Mouse (Mus musculus) heart, embryonic 11.5 days (tissue): ENCODE measurements around the gene Ccdc171. TPM values are rescaled to one million over a fixed set of nuclear protein-coding genes. Genes with fewer than 3 reads are reported as not detected.

Source experiments
- ATAC-seq: fragments of 200-750 bp; cut with Nextera tagmentation; replicated peaks from 2 replicates; pipeline ENCODE4 v1.8.0; 2017; ENCODE audit warnings: moderate library complexity; ENCODE audit not compliant: insufficient number of reproducible peaks, low FRiP score, low TSS enrichment
- H3K27ac ChIP-seq: fragments of 300-500 bp; sonication (generic); 2 replicates; pipeline ENCODE4 v1.5.1; 2014; ENCODE audit warnings: mild to moderate bottlenecking, low read depth, low read length
- H3K27me3 ChIP-seq: fragments of 300-500 bp; sonication (generic); 2 replicates; pipeline ENCODE4 v1.6.1; 2014; ENCODE audit warnings: mild to moderate bottlenecking, low read length, mixed read lengths; ENCODE audit not compliant: control insufficient read depth, insufficient read depth
- H3K36me3 ChIP-seq: fragments of 300-500 bp; sonication (generic); 2 replicates; pipeline ENCODE4 v1.6.1; 2014; ENCODE audit warnings: mild to moderate bottlenecking, low read length, moderate library complexity, mixed read lengths; ENCODE audit not compliant: control insufficient read depth, insufficient read depth
- H3K4me1 ChIP-seq: fragments of 300-500 bp; sonication (generic); 2 replicates; pipeline ENCODE4 v1.6.1; 2014; ENCODE audit warnings: low read length; ENCODE audit not compliant: control insufficient read depth, insufficient read depth
- H3K4me2 ChIP-seq: fragments of 300-500 bp; sonication (generic); 2 replicates; pipeline ENCODE4 v1.6.1; 2014; ENCODE audit warnings: mild to moderate bottlenecking, moderate library complexity
- H3K4me3 ChIP-seq: fragments of 300-500 bp; sonication (generic); 2 replicates; pipeline ENCODE4 v1.5.1; 2014; ENCODE audit warnings: low read depth, low read length
- H3K9ac ChIP-seq: fragments of 300-500 bp; sonication (generic); 2 replicates; pipeline ENCODE4 v1.6.1; 2014; ENCODE audit warnings: mild to moderate bottlenecking, low read depth, low read length, moderate library complexity
- H3K9me3 ChIP-seq: fragments of 300-500 bp; sonication (generic); replicated peaks from 2 replicates; pipeline ENCODE4 v1.6.1; 2016; ENCODE audit warnings: low read length; ENCODE audit not compliant: control insufficient read depth
- WGBS: fragments of 180-500 bp; shearing (Covaris S2); extraction: QIAGEN DNeasy Blood & Tissue Kit; methylation state at CpG from one replicate; pipeline ENCODE4 v1.1.7; 2014; ENCODE audit not compliant: insufficient replicate concordance; 5-methylcytosine and 5-hydroxymethylcytosine counted together
- polyA plus RNA-seq: library from polyadenylated mRNA; unstranded; fragments of >200 nt; fragmentation: Nextera tagmentation; extraction: Ambion mirVana; gene quantifications from 2 replicates; pipeline ENCODE4 v1.2.1, GENCODE M21; 2014

Ccdc171 gene
- polyA plus RNA-seq, 1 experiment from 2014 or later: 4.9 TPM

DNA sequence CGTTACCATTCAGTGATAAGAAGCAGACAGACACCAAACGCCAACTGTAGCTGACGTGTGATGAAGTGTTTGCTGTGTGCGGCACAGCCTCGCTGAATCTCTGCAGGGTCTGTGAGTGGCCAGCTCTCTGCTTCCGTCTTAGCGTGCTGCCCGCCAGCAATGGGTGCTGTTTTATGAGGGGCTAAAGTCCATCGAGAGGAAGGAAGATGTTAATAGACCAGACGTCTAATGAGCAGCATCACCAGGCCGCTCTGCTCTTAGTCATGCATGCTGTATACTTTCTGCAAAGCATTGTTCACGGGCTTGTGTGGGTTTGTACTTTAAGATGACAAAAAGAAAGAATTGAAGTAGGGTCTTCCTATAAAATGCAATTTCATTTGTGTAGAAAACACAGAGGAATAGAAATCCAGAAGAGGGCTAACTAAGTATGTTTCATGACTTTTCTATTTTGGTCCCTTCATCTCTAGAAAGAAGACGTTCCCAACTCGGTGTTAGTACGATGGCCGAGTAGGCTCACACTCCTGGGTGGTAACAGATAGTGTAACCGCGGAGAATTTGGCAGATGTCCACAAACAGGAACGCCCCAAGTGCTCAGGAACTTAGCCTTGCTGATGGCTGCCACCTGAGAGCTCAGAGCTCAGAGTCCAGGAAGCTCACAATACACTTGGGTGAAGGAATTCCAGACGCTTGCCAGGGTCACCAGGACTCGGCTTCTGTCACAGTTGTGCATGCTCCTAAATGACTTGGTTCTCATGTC, 273.5 kb downstream of the Ccdc171 start:
- no peak overlapping the region for H3K9ac ChIP-seq
- H3K36me3 ChIP-seq: no peaks in the 10 kb centered on the region
- no peak overlapping the region for H3K27ac ChIP-seq
- H3K4me1 ChIP-seq: no peaks in the 10 kb centered on the region
- ATAC-seq: no peak
- no peaks in the 10 kb centered on the region for H3K9me3 ChIP-seq
- peaks cover 3% of the 10 kb centered on the region; the same call in 1 of the 2 replicates for H3K27me3 ChIP-seq
- no peak overlapping the region for H3K4me2 ChIP-seq
- H3K4me3 ChIP-seq: no peak overlapping the region
- 49% methylated on average over 21 of the region's 21 CpGs for WGBS

DNA sequence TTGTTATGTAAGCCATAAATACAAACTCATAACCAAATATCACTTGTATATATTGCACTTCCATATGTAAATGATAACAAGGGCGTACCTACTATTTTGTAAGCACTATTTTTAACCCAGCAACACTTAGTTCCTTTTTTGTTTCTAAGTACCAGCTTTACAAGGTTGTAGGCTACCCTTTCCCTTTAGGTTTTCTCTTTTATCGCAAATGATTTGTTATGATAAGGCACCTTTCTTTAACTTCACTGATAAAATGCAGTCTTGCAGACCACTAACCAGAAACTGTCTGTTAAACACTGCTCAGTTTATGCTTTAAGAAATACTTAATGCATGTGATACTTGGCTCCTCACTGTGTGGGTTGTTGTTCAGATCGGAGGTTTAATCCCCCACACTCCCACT, 275.1 kb downstream of the Ccdc171 start:
- Histone ChIP-seq H3K9ac (no peak overlapping the region), H3K27me3 (peaks cover 3% of the 10 kb centered on the region; the same call in 1 of the 2 replicates), H3K9me3 (peaks cover 3% of the 10 kb centered on the region; the same call in 1 of the 2 replicates), H3K36me3 (no peaks in the 10 kb centered on the region), H3K4me2 (no peak overlapping the region), H3K4me3 (no peak overlapping the region), H3K27ac (no peak overlapping the region), H3K4me1 (no peaks in the 10 kb centered on the region)
- WGBS: 59% methylated on average over 3 of the region's 3 CpGs
- no peak for ATAC-seq

DNA sequence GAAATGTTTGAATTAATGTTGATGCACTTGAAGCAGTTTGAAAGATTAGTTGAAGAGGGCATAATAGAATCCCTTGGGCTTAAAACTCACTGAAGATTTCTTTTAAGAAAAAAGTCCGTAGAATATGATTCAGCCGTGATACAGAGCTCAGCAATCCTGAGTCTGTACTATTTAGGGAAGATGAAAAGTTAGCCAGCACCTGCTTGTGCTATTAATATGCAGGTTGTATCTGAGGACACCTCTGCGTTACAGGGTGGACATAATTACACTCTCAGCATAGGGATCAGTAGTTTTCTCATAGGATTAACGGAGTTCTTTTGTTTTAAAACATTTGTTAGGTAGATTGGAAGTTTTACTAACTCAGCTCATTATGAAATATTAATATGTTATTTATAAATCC, 291.6 kb downstream of the Ccdc171 start:
- no peak for ATAC-seq
- Histone ChIP-seq H3K9ac (no peak overlapping the region), H3K4me3 (no peak overlapping the region), H3K4me2 (no peak overlapping the region), H3K27me3 (no peaks in the 10 kb centered on the region), H3K36me3 (no peaks in the 10 kb centered on the region), H3K27ac (no peak overlapping the region), H3K4me1 (no peaks in the 10 kb centered on the region), H3K9me3 (no peaks in the 10 kb centered on the region)
- 83% methylated on average over 4 of the region's 4 CpGs for WGBS

DNA sequence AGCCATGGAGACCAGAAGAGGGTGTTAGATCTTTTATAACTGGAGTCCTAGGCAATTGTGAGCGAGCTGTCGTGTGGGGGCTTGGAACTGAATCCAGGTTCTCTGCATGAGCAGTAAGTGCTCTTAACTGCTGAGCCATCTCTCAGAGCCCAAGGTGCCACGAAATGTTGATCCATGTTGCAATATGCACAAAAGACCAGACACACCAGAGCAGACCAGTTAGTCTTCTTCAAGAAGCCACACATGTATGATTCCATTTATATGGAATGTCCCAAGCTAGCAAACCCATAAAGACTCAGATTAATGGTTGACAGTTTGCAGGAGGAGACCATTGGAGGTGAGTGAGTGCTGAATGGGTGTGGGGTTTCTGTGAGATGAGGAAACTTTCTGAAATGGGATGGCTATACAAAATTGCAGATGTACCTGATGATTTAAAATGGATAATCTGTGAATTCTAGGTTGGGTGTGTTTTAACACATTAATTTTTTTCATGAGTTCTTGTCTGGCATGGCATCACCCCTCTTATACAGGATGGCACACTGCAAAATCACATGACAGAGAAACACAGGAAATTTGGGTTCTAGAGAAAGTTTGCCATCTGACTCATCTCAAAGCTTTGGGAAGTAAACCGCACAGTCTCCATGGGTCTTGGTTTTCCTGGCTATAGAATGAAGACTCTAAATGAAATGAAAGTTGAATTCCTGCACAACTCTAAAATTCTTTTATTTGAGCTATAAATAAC, 304.5 kb downstream of the Ccdc171 start:
- no peak overlapping the region for H3K4me2 ChIP-seq
- H3K27ac ChIP-seq: no peak overlapping the region
- H3K36me3 ChIP-seq: no peaks in the 10 kb centered on the region
- no peak for ATAC-seq
- H3K9me3 ChIP-seq: no peaks in the 10 kb centered on the region
- no peaks in the 10 kb centered on the region for H3K27me3 ChIP-seq
- no peaks in the 10 kb centered on the region for H3K4me1 ChIP-seq
- 83% methylated on average over 4 of the region's 4 CpGs for WGBS
- no peak overlapping the region for H3K4me3 ChIP-seq
- no peak overlapping the region for H3K9ac ChIP-seq

DNA sequence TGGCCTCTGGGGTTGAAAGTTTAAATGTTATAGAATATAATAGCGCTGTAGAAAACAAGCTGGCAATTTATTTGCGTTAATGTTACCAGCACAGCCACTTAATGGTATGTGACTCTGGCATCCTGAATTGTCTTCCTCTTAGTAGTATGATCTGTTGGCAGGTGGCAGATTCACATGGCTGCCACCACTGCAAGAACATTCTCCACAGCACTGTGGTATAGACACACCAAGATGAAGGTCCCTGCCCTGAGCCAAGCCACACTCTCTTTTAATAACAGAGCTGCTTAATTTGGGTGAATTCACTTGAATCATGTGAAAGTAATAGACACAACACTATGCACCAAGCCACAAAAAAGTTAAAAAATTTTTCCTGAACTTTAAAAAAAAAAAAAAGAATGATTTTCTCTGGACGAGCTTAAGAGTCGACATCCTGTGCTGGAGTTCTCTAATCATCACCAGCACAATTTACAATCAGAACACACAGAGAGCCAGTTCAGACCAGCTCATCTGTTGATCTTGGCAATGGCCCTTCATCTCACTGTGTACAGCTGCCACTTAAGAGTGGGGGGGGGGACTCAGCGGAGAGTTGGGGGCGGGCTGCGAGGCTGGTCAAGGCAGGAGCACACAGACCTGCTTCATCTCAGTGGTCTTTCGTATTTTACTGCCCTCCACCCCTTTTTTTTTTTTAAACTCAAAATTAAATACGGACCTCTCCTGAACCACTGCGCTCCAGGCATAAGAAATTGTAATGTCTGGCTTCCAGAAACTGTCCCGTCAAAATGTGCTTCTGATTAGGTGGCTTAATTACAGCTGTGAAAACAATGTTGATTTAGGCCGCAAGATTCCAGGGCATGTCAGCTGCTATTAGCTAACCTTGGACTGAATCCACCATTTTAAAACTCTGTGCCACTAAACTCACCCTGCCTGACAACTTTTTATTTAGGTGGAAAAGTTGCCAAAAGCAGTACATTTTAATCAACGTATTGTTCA, 305.8 kb downstream of the Ccdc171 start:
- WGBS: 50% methylated on average over 13 of the region's 13 CpGs
- Histone ChIP-seq H3K4me3 (no peak overlapping the region), H3K27ac (no peak overlapping the region), H3K9me3 (no peaks in the 10 kb centered on the region), H3K4me2 (peak overlapping the region; percentile 19), H3K4me1 (no peaks in the 10 kb centered on the region), H3K27me3 (no peaks in the 10 kb centered on the region), H3K36me3 (no peaks in the 10 kb centered on the region), H3K9ac (no peak overlapping the region)
- ATAC-seq: peak; percentile 59; the same call in 1 of the 2 replicates

DNA sequence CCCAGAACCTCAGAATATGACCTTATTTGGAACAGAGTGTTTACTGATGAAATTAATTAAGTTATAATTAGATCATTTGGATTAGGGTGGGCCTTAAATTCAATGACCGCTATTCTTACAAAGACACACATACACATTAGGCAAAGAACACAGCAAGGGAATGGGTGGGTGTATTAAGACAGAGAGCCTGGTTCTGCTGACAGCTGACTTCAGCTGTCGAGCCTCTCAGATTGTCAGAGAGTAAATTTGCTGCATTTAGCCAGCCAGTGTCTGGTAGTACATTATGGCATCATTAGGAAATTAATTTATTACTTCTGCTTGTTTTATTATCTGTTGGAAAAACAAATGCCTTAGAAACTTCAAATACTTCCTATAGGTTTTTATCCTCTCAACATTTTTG, 313.7 kb downstream of the Ccdc171 start:
- Histone ChIP-seq H3K27ac (no peak overlapping the region), H3K4me2 (no peak overlapping the region), H3K4me3 (no peak overlapping the region), H3K9ac (no peak overlapping the region), H3K27me3 (no peaks in the 10 kb centered on the region), H3K4me1 (no peaks in the 10 kb centered on the region), H3K9me3 (no peaks in the 10 kb centered on the region), H3K36me3 (no peaks in the 10 kb centered on the region)
- no peak for ATAC-seq
- 71% methylated on average over 2 of the region's 2 CpGs for WGBS

DNA sequence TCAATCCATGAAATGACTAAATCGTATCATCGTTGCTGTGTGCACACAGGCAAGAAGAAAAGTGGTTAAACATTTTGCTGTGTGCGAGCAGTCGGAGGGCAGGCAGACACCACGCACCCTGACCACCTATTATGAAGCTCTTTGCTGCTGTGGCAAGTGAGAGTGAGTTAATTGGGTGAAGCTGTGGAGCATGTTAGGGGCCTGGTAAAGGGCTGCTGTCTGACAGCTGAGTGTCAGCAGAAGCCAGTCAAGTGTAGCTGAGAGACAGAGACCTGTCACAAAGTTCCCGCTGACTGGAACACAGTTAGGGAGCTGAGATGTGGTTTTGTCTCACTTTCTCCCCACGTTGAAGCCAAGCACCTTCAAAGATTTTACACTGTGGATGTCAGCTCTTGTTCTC, 321.0 kb downstream of the Ccdc171 start:
- no peak for ATAC-seq
- Histone ChIP-seq H3K4me3 (no peak overlapping the region), H3K4me2 (no peak overlapping the region), H3K27me3 (no peaks in the 10 kb centered on the region), H3K9me3 (no peaks in the 10 kb centered on the region), H3K4me1 (no peaks in the 10 kb centered on the region), H3K9ac (no peak overlapping the region), H3K36me3 (no peaks in the 10 kb centered on the region), H3K27ac (no peak overlapping the region)
- 61% methylated on average over 7 of the region's 7 CpGs for WGBS

DNA sequence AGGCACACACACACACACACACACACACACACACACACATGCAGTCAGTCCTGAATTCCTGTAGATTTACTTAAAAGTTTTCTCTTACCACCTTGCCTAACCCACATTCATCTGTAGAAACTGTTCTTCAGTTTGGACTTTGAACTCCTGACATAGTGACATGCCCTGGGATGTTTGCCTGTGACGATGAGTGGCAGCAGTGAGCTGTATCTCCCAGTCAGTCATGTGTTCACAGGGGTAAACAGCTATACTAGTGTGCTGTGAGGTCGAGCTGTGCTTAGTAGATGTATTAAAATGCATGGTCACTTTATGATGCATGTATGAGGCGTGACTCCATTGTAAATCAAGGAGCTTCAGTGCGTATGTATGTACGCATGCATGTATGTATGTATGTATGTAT, 328.5 kb downstream of the Ccdc171 start:
- Histone ChIP-seq H3K36me3 (no peaks in the 10 kb centered on the region), H3K9ac (no peak overlapping the region), H3K4me1 (no peaks in the 10 kb centered on the region), H3K4me2 (no peak overlapping the region), H3K4me3 (no peak overlapping the region), H3K27ac (no peak overlapping the region), H3K9me3 (no peaks in the 10 kb centered on the region), H3K27me3 (no peaks in the 10 kb centered on the region)
- ATAC-seq: no peak
- 84% methylated on average over 5 of the region's 5 CpGs for WGBS
